Mouse (Mus musculus): Measurements from ENCODE around the gene Srrm3. TPM values are rescaled to one million over a fixed set of nuclear protein-coding genes. Genes with fewer than 3 reads are reported as not detected.

Gene Srrm3
- polyA plus RNA-seq, 1 experiment from 2014 or later = 0.22 TPM

- no peak overlapping the region for H3K4me3 ChIP-seq
- H3K4me2 ChIP-seq = no peak overlapping the region
- H3K27ac ChIP-seq (ENCODE audit: poor library complexity, severe bottlenecking) = no peak overlapping the region
- no peaks in the 10 kb centered on the region for H3K9me3 ChIP-seq (replicated peaks)
- no peak for ATAC-seq (ENCODE audit: insufficient number of reproducible peaks, low FRiP score)
- no peaks in the 10 kb centered on the region for H3K36me3 ChIP-seq
- H3K9ac ChIP-seq = no peak overlapping the region
- WGBS = 87% methylated on average over 5 of the region's 5 CpGs
- peaks cover 26% of the 10 kb centered on the region for H3K4me1 ChIP-seq (replicated peaks)
- H3K27me3 ChIP-seq (replicated peaks) = peaks cover 79% of the 10 kb centered on the region
These were observed 63.8 kb downstream of the Srrm3 start for GRCm38 (mm10) chr5:135870505-135870904.

GRCm38 (mm10) chr5:135872996-135873395 lies 66.3 kb downstream of the Srrm3 start:
- 21% methylated on average over 16 of the region's 16 CpGs for WGBS
- no peak overlapping the region for H3K27ac ChIP-seq (ENCODE audit: poor library complexity, severe bottlenecking)
- H3K9me3 ChIP-seq (replicated peaks) = no peaks in the 10 kb centered on the region
- peak overlapping the region; percentile 11; the same call in 1 of the 2 replicates for H3K4me3 ChIP-seq
- no peak for ATAC-seq (ENCODE audit: insufficient number of reproducible peaks, low FRiP score)
- H3K4me2 ChIP-seq = peak overlapping the region; percentile 60
- H3K27me3 ChIP-seq (replicated peaks) = peaks cover 59% of the 10 kb centered on the region
- H3K9ac ChIP-seq = peak overlapping the region; percentile 50; the same call in 1 of the 2 replicates
- H3K36me3 ChIP-seq = no peaks in the 10 kb centered on the region
- H3K4me1 ChIP-seq (replicated peaks) = peaks cover 24% of the 10 kb centered on the region

- no peak overlapping the region for H3K4me3 ChIP-seq
- no peak for ATAC-seq (ENCODE audit: insufficient number of reproducible peaks, low FRiP score)
- H3K36me3 ChIP-seq = no peaks in the 10 kb centered on the region
- H3K4me1 ChIP-seq (replicated peaks) = peaks cover 24% of the 10 kb centered on the region
- H3K27ac ChIP-seq (ENCODE audit: poor library complexity, severe bottlenecking) = no peak overlapping the region
- 50% methylated on average over 9 of the region's 9 CpGs for WGBS
- H3K27me3 ChIP-seq (replicated peaks) = peaks cover 52% of the 10 kb centered on the region
- no peak overlapping the region for H3K9ac ChIP-seq
- no peaks in the 10 kb centered on the region for H3K9me3 ChIP-seq (replicated peaks)
- H3K4me2 ChIP-seq = no peak overlapping the region
These were observed 67.1 kb downstream of the Srrm3 start for GRCm38 (mm10) chr5:135873753-135874152.

GRCm38 (mm10) chr5:135877180-135877579 lies 70.5 kb downstream of the Srrm3 start:
- Histone ChIP-seq H3K9me3 (replicated peaks) (no peaks in the 10 kb centered on the region), H3K27ac (ENCODE audit: poor library complexity, severe bottlenecking) (no peak overlapping the region), H3K27me3 (replicated peaks) (peaks cover 19% of the 10 kb centered on the region), H3K4me2 (peak overlapping the region; percentile 71), H3K4me3 (peak overlapping the region; percentile 49), H3K4me1 (replicated peaks) (peaks cover 34% of the 10 kb centered on the region), H3K36me3 (no peaks in the 10 kb centered on the region), H3K9ac (no peak overlapping the region)
- no peak for ATAC-seq (ENCODE audit: insufficient number of reproducible peaks, low FRiP score)
- 13% methylated on average over 8 of the region's 8 CpGs for WGBS

- Histone ChIP-seq H3K36me3 (no peaks in the 10 kb centered on the region), H3K4me2 (peak overlapping the region; percentile 71), H3K9ac (peak overlapping the region; percentile 67), H3K27me3 (replicated peaks) (peaks cover 14% of the 10 kb centered on the region), H3K9me3 (replicated peaks) (no peaks in the 10 kb centered on the region), H3K4me3 (peak overlapping the region; percentile 49), H3K4me1 (replicated peaks) (peaks cover 33% of the 10 kb centered on the region), H3K27ac (ENCODE audit: poor library complexity, severe bottlenecking) (no peak overlapping the region)
- no peak for ATAC-seq (ENCODE audit: insufficient number of reproducible peaks, low FRiP score)
- WGBS = under 1% methylated on average over 16 of the region's 16 CpGs
These were observed 71.1 kb downstream of the Srrm3 start for GRCm38 (mm10) chr5:135877831-135878231.

GRCm38 (mm10) chr5:135879449-135880158 lies 72.9 kb downstream of the Srrm3 start:
- Histone ChIP-seq H3K4me1 (replicated peaks) (peaks cover 25% of the 10 kb centered on the region), H3K27ac (ENCODE audit: poor library complexity, severe bottlenecking) (peak overlapping the region; percentile 45), H3K9ac (0 out of 2 replicates have a peak overlapping the region, but pooled peaks have one; percentile 1), H3K27me3 (replicated peaks) (peaks cover 4% of the 10 kb centered on the region), H3K9me3 (replicated peaks) (no peaks in the 10 kb centered on the region), H3K4me3 (no peak overlapping the region), H3K4me2 (0 out of 2 replicates have a peak overlapping the region, but pooled peaks have one; percentile 13), H3K36me3 (no peaks in the 10 kb centered on the region)
- peak; percentile 49 for ATAC-seq (ENCODE audit: insufficient number of reproducible peaks, low FRiP score)
- WGBS = 26% methylated on average over 13 of the region's 13 CpGs

- no peak overlapping the region for H3K9ac ChIP-seq
- no peak overlapping the region for H3K4me2 ChIP-seq
- WGBS = 54% methylated on average over 6 of the region's 6 CpGs
- H3K27ac ChIP-seq (ENCODE audit: poor library complexity, severe bottlenecking) = no peak overlapping the region
- no peak overlapping the region for H3K4me3 ChIP-seq
- H3K4me1 ChIP-seq (replicated peaks) = peaks cover 6% of the 10 kb centered on the region
- no peak for ATAC-seq (ENCODE audit: insufficient number of reproducible peaks, low FRiP score)
- H3K27me3 ChIP-seq (replicated peaks) = no peaks in the 10 kb centered on the region
- no peaks in the 10 kb centered on the region for H3K36me3 ChIP-seq
- no peaks in the 10 kb centered on the region for H3K9me3 ChIP-seq (replicated peaks)
These were observed 78.0 kb downstream of the Srrm3 start for GRCm38 (mm10) chr5:135884641-135885040.

GRCm38 (mm10) chr5:135887675-135888102 lies 81.0 kb downstream of the Srrm3 start, which contains the start of gene Hspb1:
TSS of gene Hspb1 (plus strand) at chr5:135887919.
- 1% methylated on average over 24 of the region's 24 CpGs for WGBS
- Histone ChIP-seq H3K4me3 (peak within 1 kb of the TSS; percentile 67), H3K4me2 (peak within 1 kb of the TSS; percentile 73), H3K9ac (peak within 1 kb of the TSS; percentile 87), H3K9me3 (replicated peaks) (no peaks in the 10 kb centered on the region), H3K27ac (ENCODE audit: poor library complexity, severe bottlenecking) (peak within 1 kb of the TSS; percentile 88), H3K4me1 (replicated peaks) (peaks cover 5% of the 10 kb centered on the region), H3K36me3 (no peaks in the 10 kb centered on the region), H3K27me3 (replicated peaks) (peaks cover 4% of the 10 kb centered on the region; the same call in 1 of the 2 replicates)
- peak; percentile 88 for ATAC-seq (ENCODE audit: insufficient number of reproducible peaks, low FRiP score)

GRCm38 (mm10) chr5:135888405-135889215 lies 81.9 kb downstream of the Srrm3 start:
- Histone ChIP-seq H3K9me3 (replicated peaks) (no peaks in the 10 kb centered on the region), H3K27ac (ENCODE audit: poor library complexity, severe bottlenecking) (peak overlapping the region; percentile 84), H3K36me3 (no peaks in the 10 kb centered on the region), H3K4me3 (peak overlapping the region; percentile 67), H3K27me3 (replicated peaks) (peaks cover 4% of the 10 kb centered on the region; the same call in 1 of the 2 replicates), H3K4me1 (replicated peaks) (peaks cover 9% of the 10 kb centered on the region), H3K4me2 (peak overlapping the region; percentile 73), H3K9ac (peak overlapping the region; percentile 87)
- 1% methylated on average over 30 of the region's 30 CpGs for WGBS
- 0 out of 2 replicates have a peak, but pooled peaks have one; percentile 30 for ATAC-seq (ENCODE audit: insufficient number of reproducible peaks, low FRiP score)

- Histone ChIP-seq H3K9ac (peak overlapping the region; percentile 16; the same call in 1 of the 2 replicates), H3K4me3 (no peak overlapping the region), H3K9me3 (replicated peaks) (no peaks in the 10 kb centered on the region), H3K36me3 (no peaks in the 10 kb centered on the region), H3K27ac (ENCODE audit: poor library complexity, severe bottlenecking) (no peak overlapping the region), H3K4me1 (replicated peaks) (peaks cover 16% of the 10 kb centered on the region), H3K4me2 (no peak overlapping the region), H3K27me3 (replicated peaks) (peaks cover 4% of the 10 kb centered on the region; the same call in 1 of the 2 replicates)
- no peak for ATAC-seq (ENCODE audit: insufficient number of reproducible peaks, low FRiP score)
- 47% methylated on average over 4 of the region's 4 CpGs for WGBS
These were observed 83.6 kb downstream of the Srrm3 start for GRCm38 (mm10) chr5:135890323-135890722.

GRCm38 (mm10) chr5:135890920-135891319 lies 84.2 kb downstream of the Srrm3 start:
- H3K9me3 ChIP-seq (replicated peaks) = no peaks in the 10 kb centered on the region
- no peaks in the 10 kb centered on the region for H3K36me3 ChIP-seq
- H3K4me2 ChIP-seq = no peak overlapping the region
- peaks cover 16% of the 10 kb centered on the region for H3K4me1 ChIP-seq (replicated peaks)
- H3K27me3 ChIP-seq (replicated peaks) = peaks cover 4% of the 10 kb centered on the region; the same call in 1 of the 2 replicates
- 52% methylated on average over 3 of the region's 3 CpGs for whole genome bisulfite sequencing
- no peak overlapping the region for H3K4me3 ChIP-seq
- no peak for ATAC-seq (ENCODE audit: insufficient number of reproducible peaks, low FRiP score)
- H3K9ac ChIP-seq = no peak overlapping the region
- H3K27ac ChIP-seq (ENCODE audit: poor library complexity, severe bottlenecking) = no peak overlapping the region

Measured in heart, embryonic 12.5 days (tissue).